Mouse (Mus musculus) CD4-positive, CD25-positive, alpha-beta regulatory T cell, adult 4 months (primary cell): ENCODE measurements around the gene Gm20683. TPM values are rescaled to one million over a fixed set of nuclear protein-coding genes. Genes with fewer than 3 reads are reported as not detected.
"Not testable (repeated sequence)": the region's sequence is repeated elsewhere in the genome, so short reads cannot be mapped to it uniquely, and the experiment has no call there.

ENCODE experiments used
- ATAC-seq: one replicate; pipeline ENCODE4 v1.8.0; 2017
- polyA plus RNA-seq, 2 experiments: library from polyadenylated mRNA; unstranded; fragments of 100-300 nt; shearing (Covaris generic); gene quantifications; one replicate each; pipeline ENCODE4 v1.2.1; 2017

Gm20683 gene
- polyA plus RNA-seq, 2 experiments from 2014 or later = 0.79 to 1.7 TPM

DNA sequence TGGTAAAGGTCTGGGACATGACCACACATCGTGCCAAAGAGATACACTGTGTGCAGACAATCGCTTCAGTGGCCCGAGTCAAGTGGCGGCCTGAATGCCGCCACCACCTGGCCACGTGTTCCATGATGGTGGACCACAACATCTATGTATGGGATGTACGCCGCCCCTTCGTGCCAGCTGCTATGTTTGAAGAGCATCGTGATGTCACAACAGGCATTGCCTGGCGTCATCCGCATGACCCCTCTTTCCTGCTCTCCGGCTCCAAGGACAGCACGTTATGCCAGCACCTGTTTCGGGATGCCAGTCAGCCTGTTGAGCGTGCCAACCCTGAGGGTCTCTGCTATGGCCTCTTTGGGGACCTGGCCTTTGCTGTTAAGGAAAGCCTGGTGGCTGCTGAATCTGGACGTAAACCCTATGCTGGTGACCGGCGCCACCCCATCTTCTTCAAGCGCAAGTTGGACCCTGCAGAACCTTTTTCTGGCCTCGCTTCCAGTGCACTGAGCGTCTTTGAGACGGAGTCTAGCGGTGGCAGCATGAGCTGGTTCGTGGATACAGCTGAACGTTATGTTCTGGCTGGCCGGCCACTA lies 15.5 kb downstream of the Gm20683 start:
- no peak for ATAC-seq

DNA sequence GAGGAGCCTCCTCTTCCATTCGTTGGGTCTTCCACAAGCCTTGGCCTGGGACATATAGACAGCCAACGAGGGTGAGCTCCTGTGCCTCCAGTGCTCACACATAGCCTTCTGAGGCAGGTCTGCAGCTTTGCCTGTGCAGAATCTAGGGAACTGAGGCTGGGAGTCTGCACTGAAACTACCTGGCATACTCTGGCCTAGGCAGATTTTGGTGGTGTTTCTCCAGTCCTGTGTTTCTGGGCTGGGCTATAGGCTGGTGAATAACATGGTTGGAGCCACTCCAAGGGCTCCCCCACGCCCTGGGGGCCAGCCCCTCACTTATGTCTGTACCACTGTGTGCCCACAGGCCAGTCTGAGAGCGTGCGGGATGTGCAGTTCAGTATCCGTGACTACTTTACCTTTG lies 16.3 kb downstream of the Gm20683 start:
- ATAC-seq = no peak

DNA sequence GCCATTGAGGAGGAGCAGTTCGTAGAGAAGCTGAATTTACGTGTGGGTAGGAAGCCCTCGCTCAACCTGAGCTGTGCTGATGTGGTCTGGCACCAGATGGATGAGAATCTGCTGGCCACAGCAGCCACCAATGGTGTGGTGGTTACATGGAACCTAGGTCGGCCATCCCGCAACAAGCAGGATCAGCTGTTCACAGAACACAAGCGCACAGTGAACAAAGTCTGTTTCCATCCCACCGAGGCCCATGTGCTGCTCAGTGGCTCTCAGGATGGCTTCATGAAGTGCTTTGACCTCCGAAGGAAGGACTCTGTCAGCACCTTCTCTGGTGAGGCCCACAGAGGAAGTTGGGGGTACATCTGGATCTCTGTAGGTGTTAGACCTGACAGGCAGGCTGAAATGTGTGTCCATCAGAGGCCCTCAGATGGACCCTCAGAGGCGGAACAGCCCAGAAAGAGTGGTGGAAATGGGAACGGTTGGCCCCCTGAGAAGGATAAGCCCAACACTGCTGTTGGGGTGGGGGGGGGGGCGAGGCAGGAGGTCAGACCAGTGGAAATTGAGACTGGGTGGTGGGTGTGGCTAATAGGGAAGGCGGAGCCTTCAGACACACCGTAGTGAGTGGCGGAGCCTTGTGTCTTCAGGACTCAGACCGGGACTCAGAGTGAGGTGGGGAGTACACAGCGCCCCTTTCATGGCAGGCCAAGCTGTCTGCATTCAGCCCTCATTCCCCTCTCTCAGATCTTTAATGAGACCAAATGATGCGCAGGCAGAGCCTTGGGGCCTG lies 17.0 kb downstream of the Gm20683 start:
- no peak for ATAC-seq

DNA sequence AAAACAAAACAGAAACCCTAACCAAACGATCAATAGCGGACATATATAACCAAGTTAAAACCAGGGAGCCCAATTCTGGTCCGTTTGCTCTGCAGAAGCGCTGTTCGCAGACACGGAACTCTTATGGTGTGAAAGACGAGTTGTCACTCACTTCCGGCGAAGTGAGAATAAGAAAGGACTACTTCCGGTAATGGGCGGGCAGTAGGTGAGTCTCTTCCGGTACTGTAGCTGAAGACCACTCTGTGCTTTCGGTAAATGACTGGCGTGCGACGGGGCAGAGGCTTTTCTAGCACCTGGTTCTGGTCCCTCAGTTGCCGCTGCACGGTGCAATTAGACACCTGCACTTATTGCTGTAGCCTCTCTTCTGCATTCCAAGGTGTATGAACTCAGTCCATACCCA lies 18.1 kb downstream of the Gm20683 start, which contains the start of gene Wdr24:
TSS of gene Wdr24 (plus strand) at position 176 of the 400 bp plus-strand sequence.
- peak; percentile 99 for ATAC-seq

DNA sequence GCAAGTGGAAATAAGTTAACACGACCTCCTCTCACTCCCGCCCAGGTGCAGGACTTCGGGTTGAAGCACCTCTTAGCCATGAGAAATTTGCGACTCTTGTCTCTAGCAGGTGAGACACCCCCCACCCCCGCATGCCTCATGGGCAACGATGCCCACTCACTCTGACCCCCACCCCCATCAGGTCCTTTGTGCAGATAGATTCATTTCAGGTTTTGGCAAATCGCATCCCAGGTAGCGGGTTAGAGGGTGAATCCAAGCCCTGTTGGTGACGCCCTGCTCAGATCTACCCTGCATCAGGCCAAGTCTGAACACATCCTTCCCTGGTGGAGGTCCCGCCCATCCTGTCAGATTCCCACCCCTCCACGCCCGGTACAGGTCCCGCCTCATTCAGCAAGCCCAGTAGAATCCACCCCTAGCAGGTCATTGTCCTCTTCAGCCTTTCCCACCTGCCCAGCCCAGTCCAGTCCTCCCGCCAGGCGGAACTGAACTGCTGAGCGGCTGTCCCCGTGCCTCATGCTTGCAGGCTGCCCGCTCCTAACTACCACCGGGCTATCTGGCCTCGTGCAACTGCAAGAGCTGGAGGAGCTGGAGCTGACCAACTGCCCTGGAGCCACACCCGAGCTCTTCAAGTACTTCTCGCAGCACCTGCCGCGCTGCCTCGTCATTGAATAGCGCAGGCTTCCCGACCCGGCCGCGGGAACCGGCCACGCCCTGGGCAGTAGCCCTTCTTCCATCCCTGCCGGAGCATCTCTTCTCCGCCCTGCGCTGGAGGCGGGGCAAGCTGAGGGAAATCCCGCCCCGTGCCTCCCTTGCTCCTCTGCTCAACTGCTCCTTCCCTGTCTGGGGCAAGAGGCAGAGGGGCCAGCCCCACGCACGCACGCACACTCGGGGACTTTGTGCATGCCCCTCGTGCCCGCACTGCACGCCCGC lies 22.4 kb downstream of the Gm20683 start:
- ATAC-seq = no peak

DNA sequence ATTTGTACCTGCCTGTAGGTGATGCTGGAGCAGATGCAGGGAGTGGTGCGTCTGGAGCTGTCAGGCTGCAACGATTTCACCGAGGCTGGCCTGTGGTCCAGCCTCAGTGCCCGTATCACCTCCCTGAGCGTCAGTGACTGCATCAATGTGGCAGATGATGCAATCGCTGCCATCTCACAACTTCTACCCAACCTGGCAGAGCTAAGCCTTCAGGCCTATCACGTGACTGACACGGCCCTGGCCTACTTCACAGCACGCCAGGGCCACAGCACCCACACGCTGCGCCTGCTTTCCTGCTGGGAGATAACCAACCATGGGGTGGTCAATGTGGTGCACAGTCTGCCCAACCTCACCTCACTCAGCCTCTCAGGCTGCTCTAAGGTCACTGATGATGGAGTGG lies 23.9 kb downstream of the Gm20683 start:
- ATAC-seq = no peak

DNA sequence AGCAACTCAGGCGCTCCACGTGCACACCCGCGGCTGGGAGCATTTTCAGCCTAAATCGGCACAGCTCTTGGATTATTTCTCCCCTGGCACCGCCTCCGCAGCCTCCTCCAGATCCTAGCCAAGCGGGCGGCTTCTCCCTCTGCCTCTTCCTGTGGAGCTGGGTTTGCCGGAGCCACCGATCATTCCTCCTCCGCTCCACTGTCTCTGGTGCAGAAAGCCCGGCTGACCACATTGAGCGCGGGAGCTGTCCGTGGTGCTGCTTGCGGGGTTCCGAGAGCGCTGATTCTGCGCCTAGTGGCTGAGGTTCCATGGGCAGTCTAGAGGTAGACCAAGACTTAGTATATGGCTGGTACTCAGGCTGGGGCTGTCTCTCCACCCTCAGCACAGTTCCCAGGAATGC lies 28.1 kb downstream of the Gm20683 start:
- peak; percentile 45 for ATAC-seq

DNA sequence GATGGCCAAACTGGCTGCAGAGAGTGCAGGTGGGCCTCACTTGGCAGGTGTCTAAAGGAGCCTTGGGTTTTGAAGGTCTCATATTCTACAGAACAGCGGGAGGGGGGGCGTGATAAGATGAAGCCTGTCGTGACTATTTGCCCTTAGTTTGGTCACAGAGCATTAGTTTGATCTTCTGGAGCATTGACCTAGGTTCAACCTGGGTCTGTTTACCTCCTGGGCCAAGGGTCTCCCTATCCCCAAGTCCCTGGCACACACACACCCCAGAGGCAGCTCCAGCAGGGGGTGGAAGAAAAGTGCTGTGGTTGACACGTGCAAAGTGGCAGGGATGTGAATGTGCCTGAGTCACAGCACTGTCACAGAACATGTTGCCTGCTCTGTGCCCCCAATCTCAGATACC lies 30.7 kb downstream of the Gm20683 start:
- ATAC-seq = no peak

DNA sequence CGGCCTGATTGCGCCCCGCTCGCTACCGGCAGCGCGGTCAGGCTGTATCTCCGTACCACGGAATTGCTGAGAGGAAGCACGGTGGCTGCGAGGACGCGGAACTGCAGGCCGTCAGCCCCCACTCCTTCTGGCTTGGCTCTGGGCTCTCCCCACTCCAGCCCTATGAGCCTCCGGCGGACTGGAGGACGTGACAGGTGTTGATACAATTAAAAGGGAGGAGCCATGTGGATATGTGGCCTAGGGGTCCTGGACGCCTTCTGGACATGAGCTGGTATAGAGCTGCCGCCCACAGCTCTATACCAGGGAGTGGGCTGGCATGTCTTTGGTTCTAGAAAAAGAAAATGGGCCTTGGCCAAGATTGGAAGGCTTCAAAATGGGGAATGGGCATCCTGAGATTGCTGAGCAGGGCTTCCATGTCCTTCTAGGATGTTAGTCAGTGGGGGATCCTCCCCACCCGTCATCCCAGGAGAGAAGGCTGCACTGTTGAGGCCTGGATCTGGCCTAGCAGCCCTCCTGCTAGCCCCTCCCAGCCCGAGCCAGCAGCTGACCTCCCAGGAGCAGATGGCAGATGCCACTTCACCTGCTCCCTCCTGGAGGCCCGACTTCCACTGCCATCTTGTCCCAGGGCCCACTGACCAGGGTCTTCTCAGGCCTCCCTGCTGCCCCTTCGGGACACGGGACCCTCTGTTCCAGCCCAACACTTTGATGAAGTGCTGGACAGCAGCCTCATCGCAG lies 31.8 kb downstream of the Gm20683 start:
- ATAC-seq = no peak

DNA sequence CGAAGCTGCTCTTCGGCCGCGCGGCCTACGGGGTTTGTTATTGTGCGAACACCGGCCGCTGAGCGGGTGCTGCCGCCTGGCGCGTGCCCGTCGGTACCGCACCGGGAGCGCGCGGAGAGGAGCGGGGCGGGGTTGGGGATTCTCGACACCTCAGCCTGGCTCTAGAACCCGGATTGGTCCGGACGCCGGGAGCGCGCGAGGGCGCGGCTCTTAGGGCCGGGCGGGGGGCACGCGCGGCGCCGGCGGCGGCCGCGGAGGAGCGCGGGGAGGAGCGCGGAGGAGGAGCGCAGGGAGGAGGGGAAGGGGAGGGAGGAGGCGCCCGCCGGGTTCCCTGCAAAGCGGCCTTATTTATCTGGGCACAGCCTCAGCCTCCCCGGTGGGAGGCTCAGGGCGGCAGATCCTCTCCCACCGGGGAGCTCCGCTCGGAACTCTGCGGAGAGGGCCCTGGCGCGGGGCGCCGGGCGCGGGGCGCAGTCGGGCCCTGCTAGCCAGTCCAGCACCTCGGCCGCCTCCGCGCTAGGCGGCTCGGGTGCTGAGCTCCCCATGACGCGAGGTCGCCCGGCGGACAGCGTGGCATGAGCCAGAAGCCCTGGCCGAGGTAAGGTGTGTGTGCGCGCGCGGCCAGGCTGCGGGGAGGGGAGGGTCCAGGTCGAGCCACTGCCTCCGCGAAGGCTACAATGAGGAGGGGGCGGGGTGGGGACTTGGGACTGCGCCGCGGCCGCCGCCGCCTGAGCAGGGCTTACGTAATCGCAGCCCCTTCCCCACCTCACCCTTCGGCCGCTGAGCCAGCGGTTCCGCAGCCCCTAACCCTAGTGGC lies 32.6 kb downstream of the Gm20683 start, which contains the start of gene Fbxl16:
TSS of gene Fbxl16 (plus strand) at position 297 of the 817 bp plus-strand sequence.
- no peak for ATAC-seq

DNA sequence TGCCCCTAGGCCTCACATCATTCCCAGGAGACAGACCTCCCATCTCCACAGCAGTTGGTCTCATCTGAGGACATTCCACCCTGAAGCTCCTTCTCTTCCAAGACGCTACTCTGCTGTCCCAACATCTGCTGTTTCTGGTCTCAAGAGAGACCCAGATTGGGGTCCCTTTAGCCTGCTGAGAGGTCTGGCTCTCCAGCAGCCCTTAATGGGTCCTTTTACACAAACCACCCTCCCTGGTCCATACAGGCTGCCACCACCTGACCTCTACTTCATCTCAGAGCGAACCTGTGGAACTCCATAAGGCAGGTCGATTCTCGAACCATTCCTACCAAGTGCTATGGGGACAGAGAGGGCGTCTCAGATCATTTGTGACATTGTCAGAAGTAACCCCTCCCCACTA lies 33.5 kb downstream of the Gm20683 start:
- no peak for ATAC-seq

DNA sequence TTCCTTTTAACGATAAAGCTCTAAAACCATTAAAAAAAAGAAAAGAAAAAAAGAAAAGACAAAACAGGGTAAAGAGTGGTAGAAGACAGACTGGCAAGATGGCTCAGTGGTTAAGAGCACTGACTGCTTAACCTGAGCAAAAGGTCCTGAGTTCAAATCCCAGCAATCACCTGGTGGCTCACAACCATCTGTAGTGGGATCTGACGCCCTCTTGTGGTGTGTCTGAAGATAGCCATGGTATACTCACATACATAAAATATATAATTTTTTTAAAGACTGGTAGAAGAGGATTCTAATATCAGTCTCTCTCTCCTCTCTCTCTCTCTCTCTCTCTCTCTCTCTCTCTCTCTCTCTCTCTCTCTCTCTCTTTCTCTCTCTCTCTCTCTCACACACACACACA lies 34.1 kb downstream of the Gm20683 start:
- not testable (repeated sequence) for ATAC-seq

DNA sequence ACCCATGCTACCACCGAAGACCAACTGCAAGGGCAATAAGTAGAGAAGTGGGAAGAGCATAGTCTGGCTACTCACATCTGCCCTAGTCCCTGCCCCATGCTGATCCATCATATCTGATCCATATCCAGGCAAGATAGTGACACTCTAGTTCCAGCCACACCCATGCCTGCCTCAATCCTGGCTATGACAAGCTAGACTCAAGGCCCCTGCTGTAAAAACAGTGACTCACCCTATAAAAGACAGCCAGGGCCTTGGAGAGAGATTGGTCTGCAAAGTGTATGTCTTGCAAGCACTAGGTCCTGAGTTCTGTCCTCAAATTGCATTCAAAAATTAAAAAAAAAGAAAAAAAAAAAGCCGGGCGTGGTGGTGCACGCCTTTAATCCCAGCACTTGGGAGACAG lies 35.1 kb downstream of the Gm20683 start:
- ATAC-seq = no peak

DNA sequence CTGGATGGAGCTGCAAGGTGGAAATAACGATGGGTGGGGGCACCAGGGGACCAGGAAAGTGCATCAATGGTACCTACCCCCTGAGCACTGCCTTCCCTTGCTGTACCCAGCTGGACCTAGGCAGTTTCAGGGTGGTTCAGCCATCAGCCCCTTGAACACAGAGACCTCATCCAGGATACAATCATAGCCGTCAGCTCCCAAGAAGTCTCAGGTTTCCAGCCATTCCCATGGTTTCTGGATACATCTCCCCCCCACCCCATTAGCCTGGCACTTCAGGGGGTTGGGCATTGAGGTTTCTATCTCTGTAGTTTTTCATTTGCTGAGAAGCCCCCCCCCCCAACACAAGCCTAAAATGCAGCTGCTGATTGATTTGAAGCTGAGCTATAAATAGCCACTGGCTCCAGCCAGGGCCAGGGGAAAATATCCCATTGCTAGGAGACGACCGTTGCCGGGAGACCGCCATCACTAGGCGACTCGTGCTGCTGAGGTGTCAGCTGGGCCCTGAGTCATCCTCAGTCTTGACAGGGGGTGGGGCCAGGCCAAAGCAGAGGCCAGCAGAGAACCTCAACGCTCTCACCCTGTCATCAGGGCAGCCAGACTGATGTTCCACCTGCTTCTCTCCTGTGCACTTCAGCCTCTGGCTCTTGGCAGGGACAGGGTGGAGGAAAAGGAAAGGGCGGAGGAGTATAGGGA lies 38.6 kb downstream of the Gm20683 start:
- no peak for ATAC-seq

DNA sequence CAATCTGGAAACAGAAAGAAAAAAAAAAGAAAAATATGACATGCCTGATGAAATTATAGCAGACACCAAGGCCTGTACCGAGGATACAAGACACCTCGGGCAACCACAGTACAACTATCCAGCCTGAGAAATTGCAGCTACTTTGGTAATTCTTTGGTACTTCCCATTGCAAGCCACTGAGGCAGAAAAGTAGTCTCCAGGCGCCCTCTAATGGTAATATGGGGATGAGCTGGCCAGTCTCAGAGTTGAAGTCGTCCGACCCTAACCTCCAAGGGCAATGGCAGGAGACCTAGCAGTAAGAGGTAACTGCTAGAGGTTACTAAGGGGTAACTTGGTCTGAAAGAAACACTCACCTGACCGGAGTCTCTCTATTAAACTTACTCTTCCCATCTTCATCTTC lies 40.5 kb downstream of the Gm20683 start:
- peak; percentile 81 for ATAC-seq

DNA sequence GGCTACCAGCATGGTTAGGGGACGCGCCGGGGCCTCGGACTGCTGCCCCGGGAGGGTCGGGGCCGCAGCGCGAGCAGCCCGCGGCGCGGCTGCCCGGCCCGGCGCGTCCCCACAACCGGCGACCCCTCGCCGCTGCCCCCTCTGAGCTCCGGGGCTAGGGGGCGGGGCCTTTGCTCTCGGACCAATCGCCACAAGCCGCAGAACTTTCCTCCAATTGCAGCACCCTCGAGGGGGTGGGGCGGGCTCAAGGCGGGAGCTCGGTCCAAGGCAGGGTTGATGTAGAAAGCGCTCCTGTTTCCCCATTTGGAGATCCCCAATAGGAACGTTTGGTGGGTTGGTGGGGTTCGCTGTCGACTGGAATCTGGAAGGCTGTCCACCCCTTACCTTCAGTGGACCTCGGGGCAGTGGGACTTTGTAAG lies 44.6 kb downstream of the Gm20683 start, which contains the start of gene Metrn:
TSS of gene Metrn (minus strand) at position 186 of the 419 bp plus-strand sequence.
- ATAC-seq = peak; percentile 60

DNA sequence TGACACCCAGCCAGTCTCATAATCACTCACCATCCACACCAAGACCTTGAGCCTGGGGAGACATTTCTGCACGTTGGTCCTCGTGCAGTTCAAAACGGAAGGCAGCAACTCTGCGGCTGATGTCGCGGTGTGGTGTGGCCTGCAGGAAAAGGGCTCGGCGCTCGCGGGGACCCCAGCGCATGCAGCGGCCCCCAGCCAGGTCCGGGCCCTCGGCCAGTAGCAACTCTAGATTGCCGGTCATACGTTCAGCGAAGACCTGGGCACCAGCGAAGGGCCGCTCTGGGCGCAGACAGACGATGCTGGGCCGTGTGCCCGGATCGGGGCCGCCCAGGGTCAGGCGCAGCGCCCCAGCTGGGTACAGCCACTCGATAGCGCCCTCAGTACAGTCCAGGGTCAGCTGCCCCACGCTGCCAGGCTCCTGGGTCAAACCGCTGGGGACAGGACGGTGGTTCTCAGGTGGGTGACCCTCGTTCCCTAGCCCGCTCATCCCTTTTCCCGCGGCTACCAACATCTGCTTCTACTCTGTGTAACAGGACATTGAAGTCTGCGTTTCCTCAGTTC lies 45.3 kb downstream of the Gm20683 start:
- ATAC-seq = no peak

DNA sequence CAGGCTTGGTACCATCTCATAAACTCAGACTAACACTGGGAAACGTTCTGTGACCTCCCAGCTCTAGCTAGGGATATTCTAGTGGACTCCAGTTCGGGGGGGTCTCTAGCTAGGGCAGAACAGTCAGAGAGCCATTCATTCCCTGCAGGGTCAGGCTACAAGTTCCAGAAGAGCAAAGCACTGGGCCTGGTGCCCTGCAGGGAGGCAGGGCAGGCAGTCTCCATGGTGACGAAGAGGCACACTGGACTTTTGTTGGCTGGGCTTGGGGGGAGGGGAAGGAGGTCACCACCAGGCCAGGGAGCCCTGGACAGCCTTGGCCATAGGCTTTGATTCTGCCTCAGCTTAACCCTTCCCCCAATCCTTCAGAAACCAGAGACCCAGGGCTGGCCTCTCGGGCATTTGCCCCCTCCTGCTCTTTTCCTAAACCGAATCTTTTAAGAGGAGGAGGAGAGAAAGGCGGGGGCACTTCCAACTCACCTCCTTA lies 45.9 kb downstream of the Gm20683 start, which contains the start of gene AC134908.4:
TSS of gene AC134908.4 (minus strand) at position 51 of the 484 bp plus-strand sequence.
- no peak for ATAC-seq

DNA sequence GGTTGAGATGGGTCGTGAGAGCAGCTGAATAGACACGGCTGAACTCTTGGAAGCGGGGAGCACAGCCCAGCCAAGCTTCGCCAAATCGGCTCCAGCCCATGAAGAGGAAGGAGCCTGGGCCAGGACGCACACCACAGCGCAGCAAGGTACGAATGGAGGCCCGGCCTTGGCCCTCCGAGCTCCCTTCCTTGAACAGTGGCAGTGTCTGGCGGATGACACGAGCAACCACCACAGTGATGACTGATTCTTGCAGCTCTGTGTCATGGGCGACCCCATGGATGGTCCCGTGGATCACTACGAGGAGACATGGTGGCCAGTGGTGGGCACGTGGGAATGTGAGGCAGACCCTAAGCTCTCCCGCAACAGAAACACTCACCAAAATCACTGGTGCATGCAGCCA lies 46.6 kb downstream of the Gm20683 start:
- ATAC-seq = no peak

DNA sequence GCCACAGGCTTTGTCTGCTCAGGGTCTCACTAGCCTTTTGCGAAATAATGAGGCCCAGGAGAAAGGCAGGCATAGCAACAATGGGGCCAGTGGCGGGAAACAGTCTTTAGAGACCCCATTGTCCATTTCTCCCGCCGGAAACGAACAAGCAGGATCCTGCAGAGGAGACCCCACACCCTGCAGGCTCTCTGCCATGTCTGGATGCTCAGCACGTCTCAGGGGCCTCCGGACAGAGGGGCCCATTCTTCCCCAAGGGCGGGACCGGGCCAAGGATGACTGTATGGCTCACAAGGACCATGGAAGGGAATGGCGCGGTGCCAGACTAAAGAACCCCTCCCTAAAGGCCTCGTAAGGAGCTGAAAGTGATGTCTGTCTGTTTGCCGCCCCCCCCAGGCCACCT lies 47.4 kb downstream of the Gm20683 start:
- ATAC-seq = no peak
